Mouse (Mus musculus) urinary bladder, postnatal 10 days (tissue): ENCODE measurements around the gene Olfr1477.
"Not testable (repeated sequence)": the region's sequence is repeated elsewhere in the genome, so short reads cannot be mapped to it uniquely, and the experiment has no call there.

ENCODE experiments used
- DNase-seq: peaks from one replicate; pipeline ENCODE4 v3.0.0; 2022; ENCODE audit warnings: low spot score

Olfr1477 gene

DNA sequence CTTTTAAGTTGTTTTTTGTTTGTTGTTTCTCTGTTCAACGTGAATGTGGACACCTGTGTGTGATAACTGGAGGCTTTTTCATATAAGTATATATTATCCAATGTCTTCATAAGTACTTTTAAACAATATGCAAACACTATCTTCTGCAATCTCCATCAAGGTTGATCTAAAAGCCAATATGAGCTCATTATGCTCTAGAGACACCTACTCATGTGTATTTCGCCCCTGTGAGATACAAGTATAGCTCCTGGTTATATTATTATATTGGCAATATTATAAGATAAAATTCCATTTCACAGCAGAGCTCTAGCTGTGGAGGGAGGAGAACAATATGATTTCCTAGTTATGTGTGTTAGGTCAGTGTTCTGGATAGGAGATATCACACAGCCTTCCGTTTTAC lies at the start of gene Olfr1477:
Olfr1477 (plus strand) TSS at position 301 of the 400 bp plus-strand sequence.
- no peak for DNase-seq

DNA sequence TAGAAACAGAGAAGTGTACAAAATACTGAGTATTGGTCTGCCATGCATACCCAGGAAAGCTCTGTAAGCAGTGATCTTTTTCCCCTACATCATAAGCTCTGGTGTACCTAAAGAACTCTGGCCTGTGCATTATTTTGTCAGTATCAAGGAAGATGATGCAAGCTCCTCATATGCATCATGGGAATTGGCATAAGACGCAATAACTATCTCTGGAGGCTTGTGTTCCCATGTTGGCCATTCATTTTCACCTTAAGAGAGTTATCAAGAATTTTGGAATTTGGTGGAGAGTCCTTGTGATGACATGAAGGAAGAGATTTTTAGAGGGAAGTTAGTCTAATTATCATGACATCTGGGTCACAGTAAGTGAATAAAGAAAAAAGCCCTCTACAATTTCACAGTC lies 44.4 kb upstream of the Olfr1477 start, which contains the start of gene Olfr1472:
Olfr1472 (minus strand) TSS at position 101 of the 400 bp plus-strand sequence.
- no peak for DNase-seq

DNA sequence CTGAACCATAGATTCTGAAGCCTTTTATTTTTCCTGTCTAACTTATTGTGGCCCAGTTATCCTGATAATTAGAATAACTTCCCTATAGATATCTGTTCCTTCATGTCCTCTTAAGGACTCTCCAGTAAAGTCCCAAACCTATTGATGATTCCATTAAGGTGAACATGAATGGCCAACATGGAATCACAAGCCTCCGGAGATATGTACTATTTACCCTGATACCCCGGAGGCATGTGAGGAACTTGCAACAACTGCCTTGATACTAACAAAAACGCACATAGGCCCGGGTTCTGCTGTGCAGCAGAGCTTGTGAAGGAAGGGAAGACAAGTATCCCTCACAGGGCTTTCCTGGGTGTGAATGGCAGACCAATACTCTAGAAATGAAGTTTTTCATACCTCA lies 31.1 kb upstream of the Olfr1477 start, which contains the start of gene Olfr1474:
Olfr1474 (plus strand) TSS at position 301 of the 400 bp plus-strand sequence.
- DNase-seq = not testable (repeated sequence)

DNA sequence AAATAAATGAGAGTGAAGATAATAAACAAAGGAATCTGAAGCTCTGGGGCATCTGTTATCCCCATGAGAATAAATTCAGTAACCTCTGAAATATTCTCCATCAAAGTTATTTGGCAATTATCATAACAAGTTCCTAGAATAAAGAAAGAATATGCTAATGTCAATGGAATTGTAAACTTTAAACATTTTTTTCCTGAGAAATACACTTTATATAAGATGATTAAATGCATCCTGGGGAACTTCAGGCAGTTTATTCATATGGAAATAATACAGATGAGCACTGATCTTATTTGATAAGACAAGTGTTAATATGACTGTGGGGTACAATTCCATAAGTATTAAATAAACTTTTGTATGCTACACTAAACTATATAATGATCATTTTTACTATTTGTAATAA lies 20.2 kb upstream of the Olfr1477 start, which contains the start of gene Olfr1475:
Olfr1475 (minus strand) TSS at position 101 of the 400 bp plus-strand sequence.
- DNase-seq = no peak

DNA sequence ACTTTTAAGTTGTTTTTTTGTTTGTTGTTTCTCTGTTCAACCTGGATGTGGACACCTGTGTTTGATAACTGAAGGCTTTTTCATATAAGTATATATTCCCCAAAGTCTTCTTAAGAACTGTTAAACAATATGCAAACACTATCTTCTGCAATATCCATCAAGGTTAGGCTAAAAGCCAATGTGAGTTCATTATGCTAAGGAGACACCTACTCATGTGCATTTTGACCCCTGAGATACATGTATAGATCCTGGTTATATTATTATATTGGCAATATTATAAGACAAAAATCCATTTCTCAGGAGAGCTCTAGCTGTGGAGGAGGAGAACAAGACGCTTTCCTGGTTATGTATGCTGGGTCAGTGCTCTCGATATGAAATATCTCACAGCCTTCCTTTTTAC lies 27.3 kb downstream of the Olfr1477 start, which contains the start of gene Olfr1480:
Olfr1480 (plus strand) TSS at position 301 of the 400 bp plus-strand sequence.
- DNase-seq = no peak
